Mouse (Mus musculus) hindbrain, embryonic 10.5 days (tissue): ENCODE measurements around the gene Rtca. TPM values are rescaled to one million over a fixed set of nuclear protein-coding genes. Genes with fewer than 3 reads are reported as not detected.

ENCODE experiments used
- DNase-seq: peaks from one replicate; pipeline ENCODE4 v3.0.0-alpha.2; 2017; ENCODE audit warnings: low spot score
- H3K27ac ChIP-seq: fragments of 300-500 bp; sonication (generic); 2 replicates; pipeline ENCODE4 v1.5.1; 2016; ENCODE audit warnings: mild to moderate bottlenecking, moderate library complexity
- H3K27me3 ChIP-seq: fragments of 300-500 bp; sonication (generic); 2 replicates; pipeline ENCODE4 v1.6.1; 2016; ENCODE audit warnings: mild to moderate bottlenecking; ENCODE audit not compliant: poor library complexity, insufficient read depth, severe bottlenecking
- H3K36me3 ChIP-seq: fragments of 300-500 bp; sonication (generic); 2 replicates; pipeline ENCODE4 v1.6.1; 2016; ENCODE audit warnings: mild to moderate bottlenecking, moderate library complexity
- H3K4me1 ChIP-seq: fragments of 300-500 bp; sonication (generic); replicated peaks from 2 replicates; pipeline ENCODE4 v1.6.1; 2016; ENCODE audit warnings: mild to moderate bottlenecking
- H3K4me3 ChIP-seq: fragments of 300-500 bp; sonication (generic); 2 replicates; pipeline ENCODE4 v1.5.1; 2016; ENCODE audit warnings: mild to moderate bottlenecking, moderate library complexity
- H3K9me3 ChIP-seq: fragments of 300-500 bp; sonication (generic); 2 replicates; pipeline ENCODE4 v1.6.1; 2016; ENCODE audit warnings: mild to moderate bottlenecking, moderate library complexity
- WGBS: fragments of 180-500 bp; shearing (Covaris S2); methylation state at CpG from one replicate; pipeline ENCODE4 v1.1.7; 2016; 5-methylcytosine and 5-hydroxymethylcytosine counted together
- polyA plus RNA-seq: library from polyadenylated mRNA; unstranded; fragments of >200 nt; fragmentation: Nextera tagmentation; extraction: Ambion mirVana; gene quantifications from 2 replicates; pipeline ENCODE4 v1.2.1, GENCODE M21; 2016

Gene Rtca
- polyA plus RNA-seq: 125 and 131 TPM in 2 replicates

DNA sequence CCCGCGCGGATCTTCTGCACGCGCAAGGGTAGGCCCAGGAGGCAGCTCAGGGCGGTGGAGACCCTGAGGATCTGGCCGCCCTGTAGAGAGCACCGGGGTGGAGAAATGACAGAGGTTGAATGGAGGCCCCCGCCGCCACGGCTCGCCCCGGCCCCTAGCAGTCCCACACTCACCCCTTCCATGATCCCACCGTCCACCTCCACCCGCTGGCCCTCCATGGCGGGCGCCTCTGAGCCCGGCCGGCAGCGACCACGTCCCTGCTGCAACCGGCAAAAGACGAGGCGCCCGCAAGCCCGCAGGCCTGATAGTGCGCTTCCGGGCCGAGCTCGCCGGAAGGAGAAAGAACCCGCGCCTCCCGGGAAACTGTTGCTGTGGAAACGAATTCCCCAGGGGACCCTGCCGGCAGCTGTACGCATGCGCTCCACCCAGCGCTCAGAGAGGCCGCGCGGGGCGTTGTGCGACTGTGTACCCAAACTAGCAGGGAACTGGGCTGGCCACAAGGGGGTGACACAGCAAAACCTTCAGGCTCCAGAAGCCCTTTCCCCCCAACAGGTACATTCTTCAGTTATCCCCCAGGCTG is at the start of gene Rtca:
Rtca (minus strand) TSS at position 437 of the 580 bp plus-strand sequence.
- WGBS: under 1% methylated on average over 42 of the region's 44 CpGs
- H3K4me3 ChIP-seq: peak within 1 kb of the TSS; percentile 98

DNA sequence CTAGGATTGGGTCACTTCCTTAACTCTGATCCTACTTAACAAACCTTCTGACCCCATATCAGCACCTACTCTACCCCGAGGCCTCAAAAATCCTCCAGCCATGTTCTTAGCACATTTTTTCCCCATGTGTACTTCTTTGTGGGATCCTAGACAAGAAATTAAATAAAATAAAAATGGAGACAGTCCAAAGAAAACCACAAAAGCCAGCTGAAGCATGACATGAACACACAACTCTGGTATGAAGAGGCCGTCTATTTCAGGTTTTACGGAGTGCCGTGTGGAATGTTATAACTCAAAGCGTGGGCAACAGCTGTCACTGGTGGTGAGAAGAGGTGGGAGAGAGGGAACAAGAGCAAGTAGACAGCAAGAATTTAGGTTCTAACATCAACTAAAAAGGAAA is 43.4 kb upstream of the Rtca start:
- no peak overlapping the region for H3K27ac ChIP-seq
- H3K27me3 ChIP-seq: no peaks in the 10 kb centered on the region
- no peaks in the 10 kb centered on the region for H3K4me1 ChIP-seq
- no peak for DNase-seq
- 93% methylated on average over 5 of the region's 5 CpGs for WGBS
- H3K9me3 ChIP-seq: no peaks in the 10 kb centered on the region
- H3K36me3 ChIP-seq: peaks cover 49% of the 10 kb centered on the region
- no peak overlapping the region for H3K4me3 ChIP-seq

More for the DNA sequence above, at the start of gene Rtca:
- Histone ChIP-seq H3K9me3 (no peaks in the 10 kb centered on the region), H3K27ac (peak within 1 kb of the TSS; percentile 94), H3K4me1 (peaks cover 21% of the 10 kb centered on the region), H3K36me3 (peaks cover 38% of the 10 kb centered on the region), H3K27me3 (no peaks in the 10 kb centered on the region)
- DNase-seq: peak; percentile 99

DNA sequence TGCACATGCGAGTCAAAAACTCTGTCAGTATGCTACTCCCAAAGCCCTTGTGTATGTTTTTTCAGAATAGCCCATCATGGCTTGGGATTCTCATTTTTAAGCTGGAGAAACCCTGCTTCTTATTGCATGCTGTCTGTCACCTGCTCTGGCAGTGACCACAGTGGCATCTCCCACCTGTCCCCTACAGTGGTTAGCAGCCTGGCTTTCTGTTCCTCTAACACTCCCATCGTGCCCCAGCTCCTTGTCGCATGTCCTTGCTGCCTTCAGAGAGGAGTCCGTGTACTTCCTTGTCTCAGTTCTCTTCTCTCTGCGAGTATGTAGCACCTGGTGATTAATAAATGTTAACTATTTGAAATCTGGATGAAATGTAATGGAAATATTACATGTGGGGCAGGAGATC is 39.4 kb upstream of the Rtca start:
- Histone ChIP-seq H3K4me3 (no peak overlapping the region), H3K36me3 (peaks cover 85% of the 10 kb centered on the region), H3K4me1 (no peaks in the 10 kb centered on the region), H3K27me3 (no peaks in the 10 kb centered on the region), H3K27ac (no peak overlapping the region), H3K9me3 (no peaks in the 10 kb centered on the region)
- WGBS: 93% methylated on average over 5 of the region's 5 CpGs
- no peak for DNase-seq

DNA sequence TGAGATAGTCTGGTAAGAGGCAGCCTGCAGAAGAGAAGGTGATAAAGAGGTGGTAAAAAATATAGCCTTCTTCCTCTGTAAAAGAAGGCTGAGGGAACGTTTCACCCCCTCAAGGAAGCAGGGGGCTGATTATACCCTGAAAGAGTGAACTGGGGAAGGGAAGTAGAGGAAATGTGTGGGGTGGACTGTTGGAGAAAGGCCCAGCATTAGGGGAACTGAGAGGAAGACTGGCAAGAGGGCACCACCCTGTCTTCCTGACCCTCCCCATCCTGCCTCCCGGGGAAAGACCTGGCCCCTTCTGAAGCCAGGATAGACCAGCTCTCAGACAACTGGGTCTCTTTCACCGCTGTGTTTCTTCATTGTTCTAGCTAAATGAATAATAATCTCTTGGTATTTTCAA is 34.5 kb upstream of the Rtca start:
- no peak overlapping the region for H3K4me3 ChIP-seq
- H3K9me3 ChIP-seq: no peaks in the 10 kb centered on the region
- DNase-seq: no peak
- 82% methylated on average over 3 of the region's 3 CpGs for WGBS
- H3K4me1 ChIP-seq: no peaks in the 10 kb centered on the region
- H3K27me3 ChIP-seq: no peaks in the 10 kb centered on the region
- H3K27ac ChIP-seq: no peak overlapping the region
- peaks cover 93% of the 10 kb centered on the region for H3K36me3 ChIP-seq

DNA sequence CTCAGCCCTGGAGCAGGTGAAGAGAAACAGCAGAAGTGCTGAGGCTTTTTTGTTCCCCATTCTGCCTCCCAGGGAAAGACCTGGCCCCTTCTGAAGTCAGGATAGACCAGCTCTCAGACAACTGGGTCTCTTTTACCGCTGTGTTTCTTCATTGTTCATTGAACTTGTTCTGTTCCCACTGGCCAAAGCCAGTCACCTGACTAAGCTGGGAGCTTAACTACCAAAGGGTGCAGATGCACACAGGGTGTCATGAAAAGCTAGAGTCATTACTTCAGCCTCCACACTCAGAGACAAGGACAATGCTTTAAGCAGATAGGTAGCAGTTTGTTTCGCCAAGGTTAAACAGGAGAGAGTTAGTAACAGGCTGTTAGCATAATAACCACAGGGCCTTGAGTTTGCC is 34.1 kb upstream of the Rtca start:
- H3K36me3 ChIP-seq: peaks cover 93% of the 10 kb centered on the region
- H3K27ac ChIP-seq: no peak overlapping the region
- no peaks in the 10 kb centered on the region for H3K4me1 ChIP-seq
- H3K9me3 ChIP-seq: no peaks in the 10 kb centered on the region
- no peak overlapping the region for H3K4me3 ChIP-seq
- DNase-seq: no peak
- WGBS: 87% methylated on average over 2 of the region's 2 CpGs
- H3K27me3 ChIP-seq: no peaks in the 10 kb centered on the region

DNA sequence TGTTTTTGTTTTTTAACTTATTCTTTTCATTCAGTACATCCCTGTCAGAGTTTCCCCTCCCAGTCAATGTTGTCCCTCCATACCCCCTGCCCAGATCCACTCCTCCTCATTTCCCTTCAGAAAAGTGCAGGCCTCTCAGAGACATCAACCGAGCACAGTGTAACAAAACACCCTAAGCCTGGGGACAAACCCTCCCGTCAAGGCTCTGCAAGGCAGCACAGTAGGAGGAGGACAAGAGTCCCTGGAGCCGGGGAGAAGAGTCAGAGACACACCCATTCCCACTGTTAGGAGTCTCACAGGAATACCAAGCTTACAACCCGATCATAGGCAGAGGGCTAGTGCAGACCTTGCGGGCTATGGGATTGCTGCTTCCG is 29.2 kb upstream of the Rtca start:
- 40% methylated on average over 6 of the region's 6 CpGs for WGBS
- no peaks in the 10 kb centered on the region for H3K9me3 ChIP-seq
- H3K27me3 ChIP-seq: no peaks in the 10 kb centered on the region
- no peaks in the 10 kb centered on the region for H3K4me1 ChIP-seq
- no peak overlapping the region for H3K4me3 ChIP-seq
- no peak overlapping the region; the same call in 1 of the 2 replicates for H3K27ac ChIP-seq
- no peak for DNase-seq
- peaks cover 86% of the 10 kb centered on the region for H3K36me3 ChIP-seq

DNA sequence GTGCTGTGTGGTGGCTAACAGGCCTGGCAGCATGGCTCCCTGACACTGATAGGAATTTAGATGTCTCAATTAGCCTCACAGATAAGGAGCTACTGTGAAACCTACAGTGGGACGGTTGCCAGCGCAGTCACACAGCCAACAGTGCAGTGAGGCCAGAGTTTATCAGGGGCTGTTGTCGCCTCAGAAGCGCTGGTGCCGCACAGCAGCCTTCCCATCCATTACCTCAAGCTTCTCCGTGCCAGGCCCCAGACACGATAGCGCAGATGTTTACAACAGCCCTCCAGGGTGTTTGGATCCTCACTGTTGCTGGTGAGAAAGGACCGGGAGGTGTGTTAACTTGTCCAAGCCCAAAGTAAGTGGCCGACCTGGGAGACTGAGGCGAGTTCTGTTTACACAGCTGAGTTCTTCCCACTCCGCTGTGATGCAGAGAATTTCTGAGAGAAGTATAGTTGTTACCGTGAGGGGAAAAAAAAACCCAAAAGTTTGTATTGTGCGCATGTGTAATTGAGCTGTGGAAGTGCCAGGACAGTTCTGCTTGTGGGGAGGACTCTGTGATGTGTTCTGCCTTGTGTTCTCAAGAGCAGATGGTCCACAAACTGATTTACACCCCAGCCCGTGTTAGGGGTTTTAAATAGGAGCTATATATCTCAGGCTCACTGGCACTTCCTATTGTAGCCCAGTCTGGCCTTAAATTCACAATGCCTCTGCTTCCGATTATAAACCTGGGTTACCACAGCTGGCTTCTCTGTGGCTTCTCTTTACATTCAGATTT is 28.6 kb upstream of the Rtca start:
- Histone ChIP-seq H3K4me3 (no peak overlapping the region), H3K27me3 (no peaks in the 10 kb centered on the region), H3K4me1 (no peaks in the 10 kb centered on the region), H3K36me3 (peaks cover 80% of the 10 kb centered on the region), H3K27ac (no peak overlapping the region), H3K9me3 (no peaks in the 10 kb centered on the region)
- no peak for DNase-seq
- 66% methylated on average over 16 of the region's 16 CpGs for WGBS

DNA sequence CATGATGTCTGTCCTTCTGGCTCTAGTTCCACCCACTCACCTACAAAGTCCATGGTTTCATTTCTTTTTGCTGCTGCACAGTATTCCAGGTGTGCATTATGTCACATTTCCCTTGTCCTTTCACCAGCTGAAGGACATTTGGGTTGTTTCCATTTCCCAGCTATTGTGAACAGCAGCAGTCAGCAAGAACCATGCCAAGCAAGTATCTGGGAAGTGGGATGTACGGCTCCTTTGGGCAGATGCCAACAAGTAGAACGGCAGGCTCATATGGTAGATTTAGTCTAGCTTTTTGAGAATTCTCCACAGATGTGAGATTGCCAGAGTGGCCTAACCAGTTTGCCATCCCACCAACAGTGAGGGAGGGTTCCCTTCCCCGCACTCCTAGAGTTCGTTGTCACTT is 22.8 kb upstream of the Rtca start:
- no peak for DNase-seq
- H3K36me3 ChIP-seq: peaks cover 28% of the 10 kb centered on the region

DNA sequence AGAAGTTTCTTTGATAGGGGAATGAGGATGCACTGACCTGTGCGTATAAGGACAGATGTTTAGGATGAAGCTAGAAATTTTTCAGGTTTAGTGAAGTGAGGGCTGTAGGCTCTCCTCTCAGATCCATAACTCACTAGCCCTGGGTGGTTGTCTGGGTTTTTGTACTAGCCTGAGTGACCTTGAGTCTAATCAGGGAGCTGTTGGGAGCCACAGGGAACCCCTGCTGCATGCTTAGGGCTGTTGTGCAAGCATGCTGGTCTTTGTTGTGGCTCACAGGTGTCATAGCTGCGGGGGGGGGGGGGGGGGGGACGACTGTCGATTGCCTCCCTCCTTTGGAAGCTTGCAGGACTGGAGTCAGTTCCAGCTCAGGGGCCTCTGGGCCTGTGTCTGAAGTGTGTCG is 21.7 kb upstream of the Rtca start:
- H3K27me3 ChIP-seq: no peaks in the 10 kb centered on the region
- peaks cover 19% of the 10 kb centered on the region for H3K36me3 ChIP-seq
- WGBS: 60% methylated on average over 5 of the region's 5 CpGs
- no peak for DNase-seq
- no peak overlapping the region for H3K4me3 ChIP-seq
- no peaks in the 10 kb centered on the region for H3K9me3 ChIP-seq
- H3K4me1 ChIP-seq: no peaks in the 10 kb centered on the region
- no peak overlapping the region for H3K27ac ChIP-seq

More for the DNA sequence above, 22.8 kb upstream of the Rtca start:
- H3K9me3 ChIP-seq: no peaks in the 10 kb centered on the region
- no peaks in the 10 kb centered on the region for H3K4me1 ChIP-seq
- no peak overlapping the region for H3K27ac ChIP-seq
- H3K4me3 ChIP-seq: no peak overlapping the region
- no peaks in the 10 kb centered on the region for H3K27me3 ChIP-seq
- 94% methylated on average over 4 of the region's 4 CpGs for WGBS

DNA sequence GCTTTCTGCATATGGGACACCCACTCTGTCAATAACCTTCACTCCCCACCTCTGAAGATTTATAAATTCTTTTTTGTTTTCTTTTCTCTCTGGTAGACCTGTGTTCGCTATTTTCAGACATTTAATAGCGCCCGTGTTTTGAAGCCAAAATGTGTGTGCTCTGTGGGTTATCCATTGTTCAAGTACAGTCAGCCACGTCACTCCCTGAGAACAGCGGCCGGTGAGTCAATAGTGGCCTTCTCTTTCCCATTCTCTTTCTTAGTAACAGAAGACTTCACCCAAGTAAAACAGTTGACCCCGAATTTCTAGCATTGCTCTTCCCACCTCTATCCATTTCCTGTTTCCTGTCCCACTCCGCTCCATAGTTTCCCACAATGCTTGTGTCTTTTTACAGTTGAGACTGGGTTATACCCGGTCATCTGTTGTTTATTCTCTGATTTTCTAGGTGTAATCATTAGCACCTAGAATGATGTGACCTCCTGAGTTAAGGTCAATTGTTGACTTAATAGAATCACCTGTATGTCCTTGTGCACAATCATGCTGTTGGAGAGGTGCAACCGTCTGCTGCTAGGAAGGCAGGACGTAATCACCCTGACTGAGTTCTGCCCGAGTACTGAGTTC is 12.2 kb upstream of the Rtca start:
- Histone ChIP-seq H3K4me3 (no peak overlapping the region), H3K27me3 (no peaks in the 10 kb centered on the region), H3K27ac (no peak overlapping the region), H3K36me3 (peaks cover 31% of the 10 kb centered on the region), H3K9me3 (no peaks in the 10 kb centered on the region), H3K4me1 (no peaks in the 10 kb centered on the region)
- 83% methylated on average over 12 of the region's 12 CpGs for WGBS
- DNase-seq: no peak

DNA sequence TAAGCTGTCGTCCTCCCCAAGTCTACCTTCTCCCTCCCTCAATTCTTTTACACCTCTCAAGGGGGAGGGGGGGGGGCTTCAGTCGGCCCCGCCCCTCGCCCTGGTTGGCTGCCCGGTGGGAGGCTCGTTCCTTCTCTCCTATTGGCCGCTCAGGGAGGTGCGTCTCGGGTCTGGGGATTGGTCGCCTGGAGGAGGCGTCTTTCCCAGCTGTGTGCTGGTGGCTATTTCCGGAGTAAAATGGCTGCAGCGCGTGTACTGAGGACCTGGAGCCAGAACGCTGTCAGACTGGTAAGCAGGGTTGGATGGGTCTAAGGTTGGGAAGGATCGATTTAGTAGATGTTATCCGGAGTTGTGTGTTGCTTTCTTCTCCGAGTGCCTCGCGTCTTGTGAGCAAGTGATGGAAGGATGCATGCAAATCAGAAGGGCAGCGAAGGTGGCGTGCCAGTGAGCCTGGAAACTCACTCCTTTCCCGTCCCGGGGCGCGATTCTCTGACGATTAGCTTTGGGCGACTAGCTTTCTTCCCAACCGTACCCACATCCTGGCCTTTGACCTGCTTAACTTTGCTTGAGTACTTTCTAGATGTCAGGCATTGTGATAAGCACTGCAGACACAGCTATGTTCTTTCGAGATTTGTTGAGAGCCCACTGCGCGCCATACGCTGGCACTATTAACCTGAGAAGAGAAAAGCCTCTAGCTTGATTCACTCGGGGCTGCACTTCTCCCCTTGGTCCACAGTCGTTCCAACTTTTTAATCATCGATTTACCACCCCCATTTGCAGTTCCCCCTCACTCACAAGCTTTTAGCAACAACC is 5.1 kb upstream of the Rtca start, which contains the start of gene Dbt:
Dbt (plus strand) TSS at position 167 of the 813 bp plus-strand sequence.
- H3K27me3 ChIP-seq: no peaks in the 10 kb centered on the region
- H3K36me3 ChIP-seq: peaks cover 8% of the 10 kb centered on the region
- H3K4me3 ChIP-seq: peak within 1 kb of the TSS; percentile 71
- peak; percentile 91 for DNase-seq
- peak within 1 kb of the TSS; percentile 71 for H3K27ac ChIP-seq
- peaks cover 15% of the 10 kb centered on the region for H3K4me1 ChIP-seq
- 1% methylated on average over 36 of the region's 36 CpGs for WGBS
- H3K9me3 ChIP-seq: no peaks in the 10 kb centered on the region

DNA sequence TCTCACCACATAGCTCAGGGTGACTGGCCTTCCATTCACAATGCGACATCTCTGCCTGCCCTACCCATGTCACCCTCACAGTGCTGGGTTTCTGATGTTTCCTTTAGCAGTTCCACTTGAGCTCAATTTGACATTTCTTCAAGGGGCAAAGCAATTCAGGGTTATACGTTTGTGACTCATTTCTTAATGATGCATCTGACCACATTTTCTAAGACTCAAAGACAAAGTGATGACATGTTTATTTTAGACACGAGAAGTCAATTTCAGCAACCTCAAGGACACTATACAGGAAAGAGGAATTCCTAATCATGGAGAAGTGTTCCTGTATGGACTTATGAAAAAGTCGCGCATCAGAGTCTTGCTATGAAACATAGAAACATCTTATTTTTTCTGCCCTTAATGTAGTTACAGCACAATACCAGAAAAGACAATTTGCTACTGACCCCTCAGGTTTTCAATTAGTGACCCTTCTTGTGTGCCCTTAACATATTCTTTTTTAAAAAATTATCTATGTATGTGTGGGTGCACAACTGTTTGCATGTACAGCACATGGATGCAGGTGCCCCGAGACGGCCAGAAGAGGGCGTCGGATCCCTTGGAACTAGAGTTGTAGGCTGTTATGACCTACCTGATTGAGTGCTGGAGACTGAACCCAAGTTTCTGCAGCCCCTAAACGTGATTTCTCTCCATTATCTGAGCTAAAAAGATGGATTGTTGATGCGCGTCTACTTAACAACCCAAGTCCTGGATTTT is 4.3 kb upstream of the Rtca start:
- H3K27ac ChIP-seq: peak overlapping the region; percentile 71
- DNase-seq: no peak

More for the DNA sequence above, 4.3 kb upstream of the Rtca start:
- peak overlapping the region; percentile 71 for H3K4me3 ChIP-seq
- H3K36me3 ChIP-seq: peaks cover 5% of the 10 kb centered on the region; the same call in 1 of the 2 replicates
- H3K27me3 ChIP-seq: no peaks in the 10 kb centered on the region
- H3K9me3 ChIP-seq: no peaks in the 10 kb centered on the region
- peaks cover 19% of the 10 kb centered on the region for H3K4me1 ChIP-seq
- WGBS: 44% methylated on average over 12 of the region's 12 CpGs
